Mouse (Mus musculus) hindlimb bud, embryonic 11.5 days (tissue): ENCODE measurements around the gene Hdac7.

Source experiments
- DNase-seq: peaks from one replicate; pipeline ENCODE4 v3.0.0-alpha.2; 2012; ENCODE audit warnings: low read depth, low spot score; ENCODE audit errors: extremely low spot score

The Hdac7 gene

GRCm38 (mm10) chr15:97858431-97858830 is 14.1 kb upstream of the Hdac7 start:
- DNase-seq, result no peak

DNA sequence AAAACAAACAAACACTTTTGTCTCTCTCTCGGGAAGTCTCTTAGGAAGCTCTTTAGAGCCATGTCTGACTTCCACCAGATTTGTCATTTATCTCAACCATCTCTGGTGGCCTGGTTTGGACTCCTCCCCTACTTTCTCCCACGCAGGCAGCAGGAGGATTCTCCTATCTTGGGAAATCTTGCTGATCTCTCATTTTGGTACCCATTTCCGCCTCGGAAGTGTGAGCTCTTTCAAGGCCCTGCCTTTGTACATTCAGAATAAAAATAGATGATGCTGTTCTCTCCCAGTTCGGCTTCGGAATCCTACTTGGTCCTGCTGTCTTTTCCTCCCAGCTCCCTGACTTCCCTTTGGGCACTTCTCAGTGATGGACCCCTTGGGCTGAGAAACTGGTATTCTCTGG is 10.2 kb upstream of the Hdac7 start:
- DNase-seq, result no peak

DNA sequence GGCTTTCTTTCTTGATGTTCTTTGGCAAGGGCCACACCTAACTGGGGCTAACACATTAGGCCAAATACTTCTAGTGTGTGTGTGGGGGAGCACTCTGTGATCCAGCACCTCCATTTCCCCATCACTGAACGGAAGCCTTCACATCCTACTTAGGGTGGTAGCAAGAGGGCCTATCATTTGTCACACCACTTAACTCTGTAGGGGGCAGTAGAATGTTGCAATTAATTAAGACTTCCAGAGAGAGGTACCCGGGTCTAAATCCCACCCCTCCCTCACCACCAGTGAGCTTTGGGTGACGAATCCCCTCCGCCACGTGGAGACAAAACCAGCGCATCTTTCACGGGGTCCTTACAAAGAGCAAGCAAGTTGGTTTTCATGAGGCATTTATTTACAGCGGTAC is 9.8 kb upstream of the Hdac7 start:
- DNase-seq, result no peak

DNA sequence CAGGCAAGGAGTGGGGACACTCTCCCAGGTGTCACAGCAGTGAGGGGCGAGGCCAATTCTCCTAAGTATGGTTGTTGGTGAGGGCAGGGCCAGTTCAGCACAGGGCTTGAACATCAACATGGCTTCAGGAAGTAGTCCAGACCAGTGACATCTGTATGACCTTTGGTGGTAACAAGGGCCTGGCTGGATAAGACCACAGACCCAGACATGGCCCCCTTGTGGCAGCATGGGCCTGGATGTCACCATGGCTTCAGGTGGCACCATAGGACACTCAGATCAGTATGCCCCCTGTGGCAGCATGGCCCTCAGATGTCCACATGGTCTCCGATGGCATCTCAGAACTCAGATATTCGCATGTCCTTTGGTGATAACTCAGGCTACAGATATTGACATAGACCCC is 8.0 kb upstream of the Hdac7 start:
- no peak for DNase-seq

DNA sequence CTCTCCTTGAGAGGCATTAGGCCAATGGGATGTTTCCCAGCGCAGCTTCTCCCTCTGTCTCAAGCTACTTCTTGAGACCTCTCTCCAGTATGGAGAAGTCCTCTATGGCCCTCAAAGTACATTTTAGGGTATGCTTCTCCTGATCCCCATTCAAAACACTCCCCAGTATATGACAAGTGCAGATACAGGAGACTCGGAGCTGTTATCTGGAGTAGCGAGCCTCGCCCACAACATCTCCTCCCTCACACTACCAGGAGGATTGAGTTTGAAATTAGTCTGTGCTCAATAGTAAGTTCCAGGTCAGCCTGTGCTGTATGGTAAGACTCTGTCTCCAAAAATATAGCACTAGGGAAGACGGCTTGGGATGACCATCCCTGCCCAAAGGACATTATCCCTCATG is 6.7 kb upstream of the Hdac7 start:
- DNase-seq, result no peak

DNA sequence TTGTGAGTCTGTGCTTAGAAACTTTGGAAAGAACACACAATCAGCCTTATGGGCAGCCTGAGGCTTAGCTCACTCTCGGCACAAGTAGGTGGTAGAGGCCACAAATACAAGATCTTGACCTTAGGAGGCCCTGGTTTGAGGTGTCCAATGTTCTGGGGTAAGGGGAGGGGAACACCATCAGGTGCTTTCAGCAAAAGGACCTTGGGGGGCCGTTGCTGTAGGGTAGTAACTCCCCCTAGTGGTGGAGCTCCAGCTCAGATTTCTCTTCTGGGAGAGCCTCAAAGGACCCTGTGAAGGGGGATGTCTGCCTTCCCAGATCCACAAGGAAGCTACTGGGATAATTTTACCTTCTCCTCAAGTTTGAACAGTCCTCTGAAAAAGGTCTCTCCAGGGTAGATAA is 6.1 kb upstream of the Hdac7 start:
- no peak for DNase-seq

GRCm38 (mm10) chr15:97849116-97849911 is 5.0 kb upstream of the Hdac7 start:
- DNase-seq, result peak; percentile 89

DNA sequence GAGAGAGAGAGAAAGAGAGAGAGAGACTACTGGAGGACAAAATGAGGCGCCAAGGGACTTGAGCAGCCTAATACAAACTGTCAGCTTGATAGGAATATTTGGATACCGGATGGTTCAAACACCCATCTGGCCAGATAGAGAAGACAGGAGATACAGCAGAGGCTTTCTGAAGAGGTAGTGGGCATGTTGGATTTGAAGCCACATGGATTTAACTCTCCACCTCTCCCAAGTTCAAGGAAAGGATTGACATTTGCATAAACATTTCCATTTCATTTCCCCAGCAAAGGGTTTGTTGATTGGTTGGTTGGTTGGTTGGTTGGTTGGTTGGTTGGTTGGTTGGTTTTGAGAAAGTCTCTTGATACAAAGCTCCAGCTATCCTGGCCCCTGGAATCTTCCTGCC is 3.6 kb upstream of the Hdac7 start:
- no peak for DNase-seq

- DNase-seq, result no peak
These were observed 3.0 kb upstream of the Hdac7 start for GRCm38 (mm10) chr15:97847285-97847684.

DNA sequence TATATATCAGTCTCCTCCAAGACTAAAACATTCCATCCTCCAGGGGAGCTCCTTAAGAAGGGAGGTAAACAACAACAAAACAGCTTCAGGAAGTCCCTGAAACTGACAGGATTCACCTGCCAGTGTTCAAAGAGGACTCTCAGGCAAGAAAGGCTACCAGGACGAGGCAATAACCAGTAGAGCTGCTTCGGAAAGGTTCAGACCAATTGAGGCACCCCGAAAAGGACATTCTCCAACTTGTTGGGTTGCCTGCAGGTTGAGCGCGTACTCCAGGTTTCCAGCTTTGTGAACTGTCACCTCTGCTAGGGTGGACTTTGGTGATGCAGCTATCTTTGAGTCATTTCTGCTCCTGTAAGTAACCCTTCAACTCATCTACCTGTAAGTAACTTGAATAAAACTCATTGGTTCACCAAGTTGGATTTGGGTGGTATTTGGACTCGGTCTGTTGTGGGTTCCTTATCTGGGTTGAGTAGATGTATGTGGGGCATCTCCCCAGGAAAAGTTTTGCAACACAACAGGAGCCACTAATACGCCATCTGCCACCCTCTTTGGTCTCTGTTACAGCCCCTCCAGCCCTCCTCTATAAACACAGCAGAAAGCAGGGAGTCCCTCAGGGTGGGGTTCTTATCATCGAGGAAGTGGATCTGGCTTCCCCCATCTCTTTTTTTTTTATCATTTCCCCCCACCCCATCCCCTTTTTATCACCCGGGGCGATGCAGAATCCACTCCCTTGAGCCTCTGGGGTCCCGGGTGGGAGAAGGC is 2.0 kb upstream of the Hdac7 start:
- no peak for DNase-seq

DNA sequence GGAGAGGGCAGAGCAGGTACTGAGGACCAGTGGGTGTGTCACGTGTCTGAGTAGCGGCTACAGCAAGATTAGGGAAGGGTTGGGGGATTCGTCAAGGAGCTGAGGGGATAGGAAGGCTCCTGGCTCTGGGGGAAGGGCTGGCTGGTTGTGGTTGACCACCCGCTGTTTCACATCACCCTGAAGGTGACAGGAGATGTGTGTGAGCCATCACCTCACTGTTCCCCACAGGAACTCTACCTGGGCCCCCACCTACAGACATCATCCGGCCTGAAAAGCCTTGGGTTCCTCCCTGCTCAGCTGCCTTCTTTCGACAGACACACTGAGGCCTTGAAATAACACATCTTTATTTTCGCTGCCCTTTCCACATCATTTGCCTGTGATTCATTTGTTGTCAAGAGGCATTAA is 1.1 kb downstream of the Hdac7 start:
- no peak for DNase-seq

GRCm38 (mm10) chr15:97842058-97842457 is 2.2 kb downstream of the Hdac7 start:
- no peak for DNase-seq

GRCm38 (mm10) chr15:97841383-97841782 is 2.9 kb downstream of the Hdac7 start:
- DNase-seq, result no peak

DNA sequence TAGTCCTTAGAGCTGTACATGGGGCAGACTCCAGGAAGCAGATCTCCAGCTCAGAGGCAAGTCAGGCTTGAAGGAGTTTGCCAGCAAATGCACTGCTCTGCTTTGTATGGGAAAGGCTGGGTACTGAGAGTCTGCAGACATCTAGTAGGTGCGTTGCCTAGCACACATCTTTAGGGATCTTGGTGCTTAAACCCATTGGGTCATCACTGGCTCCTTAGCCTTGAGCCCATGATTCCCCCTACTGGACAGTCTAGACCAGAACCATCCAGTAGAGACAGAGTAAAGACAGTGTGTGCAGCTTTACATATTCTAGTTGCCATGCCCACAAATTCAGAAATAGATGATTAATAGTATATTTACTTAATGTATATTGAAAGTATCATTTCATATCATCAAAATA is 3.5 kb downstream of the Hdac7 start:
- DNase-seq, result no peak

DNA sequence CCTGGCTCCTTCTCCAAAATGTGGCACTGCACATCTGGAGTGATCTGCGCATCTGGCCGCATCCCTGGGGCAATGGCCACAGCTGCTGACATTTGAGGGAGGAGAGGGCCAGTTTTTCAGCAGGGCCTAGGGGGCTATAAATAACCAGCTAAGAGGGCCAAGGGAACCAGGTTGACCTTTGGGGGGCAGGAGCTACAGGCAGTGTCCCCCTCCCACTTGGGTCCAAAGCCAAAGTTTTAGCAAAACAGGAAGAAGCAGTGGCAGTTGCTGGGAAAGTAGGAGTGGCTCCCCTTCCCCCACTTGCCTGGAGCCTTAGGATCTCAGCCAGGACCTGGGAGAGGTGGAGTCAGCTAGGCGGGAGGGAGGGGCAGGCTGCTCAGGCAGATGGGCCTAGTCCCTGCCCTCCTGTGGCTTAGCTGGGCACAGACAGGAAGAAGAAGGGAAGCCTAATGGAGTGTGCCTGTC is 4.3 kb downstream of the Hdac7 start:
- DNase-seq, result no peak

GRCm38 (mm10) chr15:97839473-97839872 is 4.8 kb downstream of the Hdac7 start:
- DNase-seq, result no peak

DNA sequence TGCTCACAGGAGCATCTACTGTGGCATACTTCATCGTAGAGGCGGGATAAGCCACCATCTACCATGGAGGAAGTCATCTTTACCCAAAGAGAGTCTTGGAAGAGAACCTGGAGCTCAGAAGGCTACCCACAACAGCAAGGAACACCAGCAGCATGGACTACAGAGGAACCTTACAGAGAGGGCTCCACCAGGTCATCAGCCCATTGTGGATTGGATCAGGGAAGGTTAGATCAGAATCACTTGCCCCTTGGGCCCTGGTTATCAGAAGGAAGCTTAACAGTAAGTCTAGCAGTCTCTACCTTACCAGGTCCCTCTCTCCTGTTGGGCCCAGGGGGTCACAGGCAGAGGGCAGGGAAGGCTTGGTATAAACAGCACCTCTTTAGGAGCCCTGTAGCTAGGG is 5.3 kb downstream of the Hdac7 start:
- no peak for DNase-seq

DNA sequence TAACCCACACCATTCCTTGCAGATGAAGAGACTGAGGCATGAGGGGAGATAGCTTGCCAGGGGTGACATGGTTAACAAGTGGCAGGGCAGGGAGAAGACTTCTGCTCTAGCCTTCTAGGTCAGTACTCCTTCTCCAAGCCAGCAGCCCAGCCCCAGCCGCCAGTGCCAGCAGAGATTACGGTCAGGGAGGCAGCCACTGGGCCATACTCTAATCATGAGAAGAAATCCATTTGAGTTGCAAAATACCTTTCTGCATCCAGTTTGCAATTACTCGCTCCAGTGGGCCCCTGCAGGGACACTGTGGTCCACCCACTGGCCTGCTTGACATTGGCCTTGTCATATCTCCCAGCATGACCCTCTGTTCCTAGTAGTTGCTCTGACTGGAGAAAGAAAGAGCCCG is 5.9 kb downstream of the Hdac7 start:
- no peak for DNase-seq

- DNase-seq, result no peak
These were observed 6.7 kb downstream of the Hdac7 start for GRCm38 (mm10) chr15:97837491-97838061.

DNA sequence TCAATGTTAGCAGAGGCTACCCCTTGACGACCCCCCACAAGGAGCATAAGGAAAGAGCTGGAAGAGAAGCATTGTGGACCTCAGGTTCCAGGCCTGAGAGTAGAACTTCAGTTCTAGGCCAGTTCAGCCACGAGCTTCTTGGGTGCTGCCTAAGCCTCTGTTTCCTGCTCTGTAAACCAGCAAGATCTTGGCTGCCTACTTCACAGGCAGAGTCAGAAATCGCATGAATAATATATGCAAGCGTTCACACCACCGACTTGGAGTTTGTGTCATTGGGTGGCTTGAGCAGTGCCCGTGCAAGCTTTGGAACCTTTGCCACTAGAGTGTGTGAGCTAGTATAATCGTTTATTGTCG is 7.4 kb downstream of the Hdac7 start:
- DNase-seq, result no peak

DNA sequence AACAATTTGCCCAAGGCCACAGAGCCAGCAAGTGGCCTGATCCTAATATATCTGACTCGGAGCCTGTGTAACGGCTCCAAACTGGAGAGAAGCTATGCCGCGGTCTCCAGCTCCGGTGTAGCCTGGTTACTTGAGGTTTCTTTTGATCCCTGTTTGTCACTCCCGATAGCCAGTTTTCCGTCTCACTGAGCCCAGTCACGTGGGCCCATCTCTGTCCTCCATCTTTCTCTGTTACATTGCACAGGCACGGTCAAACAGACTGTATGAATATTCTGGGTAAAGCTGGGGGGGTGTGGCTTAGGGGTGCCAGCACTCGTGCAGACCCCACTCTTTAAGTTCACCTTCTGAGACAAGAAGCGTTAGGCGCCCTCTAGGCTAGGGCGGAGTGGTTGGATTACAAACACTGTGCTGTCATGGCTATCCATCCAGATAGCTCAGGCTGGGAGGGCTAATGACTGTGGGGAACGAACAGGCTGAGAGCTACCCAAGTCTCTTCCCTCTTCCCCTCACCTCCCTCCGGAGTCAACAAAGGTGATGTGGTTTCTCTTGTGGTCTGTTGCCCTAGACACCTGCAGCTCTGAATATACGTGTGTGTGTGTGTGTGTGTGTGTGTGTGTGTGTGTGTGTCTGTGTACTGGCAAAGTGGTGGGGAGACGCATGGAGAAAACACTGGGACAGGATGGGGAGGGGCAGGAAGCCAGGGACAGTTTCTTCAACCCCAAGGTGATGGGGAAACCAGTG is 8.0 kb downstream of the Hdac7 start:
- no peak for DNase-seq
